10 mouse cellular contexts compared by ENCODE assay signal in genomic region chr6:51611621-51612020, GRCm38 (mm10).
DNase-seq lines count a peak whose midpoint lies in the region; ATAC-seq lines count a peak whose summit lies in the region.
"Had no signal": no experiment of that assay in that cellular context is flagged by ENCODE, and none has a peak within 500 bp of the region (broad histone marks: within the 10 kb centered on the region; RNA-seq: fewer than 3 reads in every experiment).

No protein-coding gene starts in this region.

- H3K36me3 ChIP-seq in forebrain, embryonic 10.5 days (replicated peaks): no peaks in the 10 kb centered on the region
- no peaks in the 10 kb centered on the region for H3K36me3 ChIP-seq in forebrain, embryonic 16.5 days (ENCODE audit: control insufficient read depth, insufficient read depth)
- H3K36me3 ChIP-seq in neural tube, embryonic 12.5 days: no peaks in the 10 kb centered on the region
- H3K36me3 ChIP-seq in midbrain, embryonic 12.5 days: no peaks in the 10 kb centered on the region
- no peaks in the 10 kb centered on the region for H3K36me3 ChIP-seq in intestine, embryonic 16.5 days (ENCODE audit: control insufficient read depth, insufficient read depth, low read length)
- H3K36me3 ChIP-seq: kidney, embryonic 15.5 days had no signal

- ATAC-seq in forebrain, embryonic 16.5 days: no peak
- no peak for ATAC-seq in neural tube, embryonic 12.5 days (ENCODE audit: low FRiP score, low read depth)
- no peak for ATAC-seq in midbrain, embryonic 12.5 days (ENCODE audit: low FRiP score, low read depth)
- ATAC-seq in intestine, embryonic 16.5 days: no peak
- ATAC-seq in CD4-positive, CD25-positive, alpha-beta regulatory T cell, adult 4 months: no peak

- H3K4me3 ChIP-seq in forebrain, embryonic 10.5 days: no peak overlapping the region
- no peak overlapping the region for H3K4me3 ChIP-seq in forebrain, embryonic 16.5 days (replicated peaks; ENCODE audit: low read length)
- no peak overlapping the region for H3K4me3 ChIP-seq in neural tube, embryonic 12.5 days
- H3K4me3 ChIP-seq in midbrain, embryonic 12.5 days: no peak overlapping the region
- H3K4me3 ChIP-seq in intestine, embryonic 16.5 days (ENCODE audit: low read length): no peak overlapping the region

- peaks cover 25% of the 10 kb centered on the region for H3K4me1 ChIP-seq in forebrain, embryonic 10.5 days
- H3K4me1 ChIP-seq in forebrain, embryonic 16.5 days (replicated peaks; ENCODE audit: control insufficient read depth, insufficient read depth, low read length): peaks cover 14% of the 10 kb centered on the region
- H3K4me1 ChIP-seq in neural tube, embryonic 12.5 days: peaks cover 13% of the 10 kb centered on the region
- peaks cover 13% of the 10 kb centered on the region for H3K4me1 ChIP-seq in midbrain, embryonic 12.5 days
- H3K4me1 ChIP-seq in intestine, embryonic 16.5 days (ENCODE audit: control insufficient read depth, insufficient read depth, low read length): peaks cover 6% of the 10 kb centered on the region; the same call in 1 of the 2 replicates

- no peak overlapping the region for H3K4me2 ChIP-seq in forebrain, embryonic 16.5 days (ENCODE audit: low read length)
- peak overlapping the region; percentile 82; the same call in 1 of the 2 replicates for H3K4me2 ChIP-seq in neural tube, embryonic 12.5 days (replicated peaks)
- H3K4me2 ChIP-seq in midbrain, embryonic 12.5 days (replicated peaks): no peak overlapping the region
- no peak overlapping the region for H3K4me2 ChIP-seq in intestine, embryonic 16.5 days (ENCODE audit: low read depth, low read length)

- 0 out of 2 replicates have a peak overlapping the region, but pooled peaks have one; percentile 84 for H3K27ac ChIP-seq in forebrain, embryonic 10.5 days
- no peak overlapping the region for H3K27ac ChIP-seq in forebrain, embryonic 16.5 days (ENCODE audit: low read length)
- H3K27ac ChIP-seq in neural tube, embryonic 12.5 days: peak overlapping the region; percentile 88; the same call in 1 of the 2 replicates
- H3K27ac ChIP-seq in midbrain, embryonic 12.5 days (replicated peaks): peak overlapping the region; percentile 90
- H3K27ac ChIP-seq in intestine, embryonic 16.5 days (ENCODE audit: low read length): no peak overlapping the region
- H3K27ac ChIP-seq: kidney, embryonic 15.5 days had no signal

- no peaks in the 10 kb centered on the region for H3K9me3 ChIP-seq in forebrain, embryonic 10.5 days
- H3K9me3 ChIP-seq in forebrain, embryonic 16.5 days (ENCODE audit: control insufficient read depth, low read length): no peaks in the 10 kb centered on the region
- no peaks in the 10 kb centered on the region for H3K9me3 ChIP-seq in neural tube, embryonic 12.5 days
- no peaks in the 10 kb centered on the region for H3K9me3 ChIP-seq in midbrain, embryonic 12.5 days
- no peaks in the 10 kb centered on the region for H3K9me3 ChIP-seq in intestine, embryonic 16.5 days (ENCODE audit: control insufficient read depth, low read length)
- H3K9me3 ChIP-seq: kidney, embryonic 15.5 days; megakaryocyte, embryonic 14.5 days had no signal

- DNase-seq in forebrain, embryonic 10.5 days (ENCODE audit: extremely low spot score, low spot score): no peak
- no peak for DNase-seq in neural tube, embryonic 10.5 days (ENCODE audit: extremely low spot score, low spot score)
- DNase-seq in adrenal gland, postnatal 25 days: no peak

- WGBS in forebrain, embryonic 10.5 days: 87% methylated on average over 4 of the region's 4 CpGs
- WGBS in forebrain, embryonic 16.5 days: 77% methylated on average over 4 of the region's 4 CpGs
- 82% methylated on average over 4 of the region's 4 CpGs for WGBS in neural tube, embryonic 12.5 days
- WGBS in midbrain, embryonic 12.5 days: 84% methylated on average over 4 of the region's 4 CpGs
- 77% methylated on average over 4 of the region's 4 CpGs for WGBS in intestine, embryonic 16.5 days

- no peak overlapping the region for H3K9ac ChIP-seq in forebrain, embryonic 16.5 days (replicated peaks; ENCODE audit: low read depth, low read length)
- H3K9ac ChIP-seq in neural tube, embryonic 12.5 days: no peak overlapping the region
- no peak overlapping the region for H3K9ac ChIP-seq in midbrain, embryonic 12.5 days (replicated peaks)
- H3K9ac ChIP-seq in intestine, embryonic 16.5 days (ENCODE audit: low read depth, low read length): no peak overlapping the region

- peaks cover 48% of the 10 kb centered on the region for H3K27me3 ChIP-seq in forebrain, embryonic 10.5 days (ENCODE audit: poor library complexity, severe bottlenecking)
- no peaks in the 10 kb centered on the region for H3K27me3 ChIP-seq in forebrain, embryonic 16.5 days (replicated peaks; ENCODE audit: control insufficient read depth, insufficient read depth, low read length)
- no peaks in the 10 kb centered on the region for H3K27me3 ChIP-seq in neural tube, embryonic 12.5 days (replicated peaks)
- peaks cover 5% of the 10 kb centered on the region for H3K27me3 ChIP-seq in midbrain, embryonic 12.5 days
- 0 out of 2 replicates have a peak, but pooled peaks cover 4% of the 10 kb centered on the region for H3K27me3 ChIP-seq in intestine, embryonic 16.5 days (replicated peaks; ENCODE audit: control insufficient read depth, insufficient read depth, low read length)

Comparison
In these comparisons a context has a peak if more than half of its experiments do, and no peak if none do; other contexts are left out.
1. H3K27ac ChIP-seq: peak in forebrain, embryonic 10.5 days (single experiment), neural tube, embryonic 12.5 days (single experiment) and midbrain, embryonic 12.5 days (single experiment); none in forebrain, embryonic 16.5 days (single experiment) and intestine, embryonic 16.5 days (single experiment).